Mouse (Mus musculus): ENCODE measurements at regions not wholly inside any gene's neighbourhood (a gene's known extent, or its start where the extent isn't known, plus 50 kb on each side); places are given as distances from the start of the nearest gene placed in this dataset.

DNA sequence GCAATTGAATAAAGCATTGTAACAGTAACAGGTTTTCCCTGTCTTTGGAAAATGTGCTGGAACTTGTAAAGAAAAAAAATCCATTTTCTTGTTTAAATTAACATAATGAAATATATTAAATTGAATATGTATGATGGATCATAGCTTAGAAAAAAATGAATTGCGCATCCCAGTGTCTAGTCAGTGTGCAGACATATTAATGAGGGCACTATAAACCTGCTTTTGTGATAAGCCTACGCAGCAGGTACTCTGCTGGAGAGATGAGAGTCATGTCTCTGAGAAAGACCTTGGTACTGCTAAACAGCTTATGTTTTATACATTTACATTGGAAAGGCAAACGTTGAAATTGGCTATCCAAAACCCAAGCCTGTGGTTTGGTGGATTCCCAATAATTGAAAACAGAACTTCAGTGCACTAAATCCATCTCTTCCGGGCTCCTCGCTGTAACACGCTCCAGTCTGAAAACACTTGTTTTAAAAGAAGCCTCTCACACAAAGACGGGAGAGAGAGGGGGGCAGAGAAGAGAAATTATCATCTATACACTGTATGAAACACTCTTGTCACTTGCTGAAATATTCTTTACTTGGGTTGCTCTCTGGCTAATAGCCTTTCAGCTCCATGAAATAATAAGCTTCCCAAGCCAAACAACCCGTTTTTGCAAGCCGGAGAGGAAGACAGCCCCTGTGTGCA, 223.9 kb upstream of the Fn1 start:
- DNase-seq (ENCODE audit: low spot score in 2 of 2) = no peak
- intact Hi-C loops (cut with DNase I) = no loop called here

DNA sequence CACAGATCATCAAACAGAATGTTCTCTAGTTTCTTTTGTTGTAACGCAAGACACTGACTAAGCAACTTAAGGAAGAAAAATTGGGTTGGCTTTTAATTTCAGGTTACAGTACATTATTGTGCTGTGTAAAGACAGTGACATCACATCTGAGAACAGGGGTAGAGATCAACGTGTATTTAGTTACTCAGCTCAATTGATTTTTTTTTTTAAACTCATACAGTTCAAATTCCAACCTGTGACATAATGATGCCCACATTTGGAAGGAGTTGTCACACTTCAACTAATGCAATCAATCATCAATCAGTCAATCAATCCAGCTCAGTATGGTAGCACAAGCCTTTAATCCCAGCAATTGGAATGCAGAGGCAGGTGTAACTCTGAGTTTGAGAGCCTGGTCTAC, 221.0 kb upstream of the Fn1 start:
- DNase-seq (ENCODE audit: low spot score in 2 of 2) = no peak
- intact Hi-C loops (cut with DNase I) = no loop called here

DNA sequence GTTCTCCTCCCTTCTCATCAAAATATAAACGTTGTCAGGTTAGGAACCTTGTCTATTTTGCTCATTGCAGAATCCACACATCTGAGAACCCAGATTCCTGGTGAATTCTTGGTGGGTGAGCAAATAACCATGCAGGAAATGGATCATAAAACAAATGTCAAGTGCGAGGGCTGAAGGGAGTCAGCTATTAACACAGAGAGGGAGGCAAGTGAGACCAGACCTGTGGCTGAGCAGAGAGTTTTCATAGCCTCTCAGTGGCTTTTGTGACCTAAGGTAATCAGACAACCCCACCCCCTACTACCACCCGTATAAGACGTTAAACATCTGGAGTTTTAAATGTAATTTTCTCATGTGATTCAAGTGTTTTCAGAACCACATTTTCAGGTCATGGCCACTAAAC, 212.7 kb upstream of the Fn1 start:
- DNase-seq (ENCODE audit: low spot score in 2 of 2) = no peak
- intact Hi-C loops (cut with DNase I) = no loop called here

DNA sequence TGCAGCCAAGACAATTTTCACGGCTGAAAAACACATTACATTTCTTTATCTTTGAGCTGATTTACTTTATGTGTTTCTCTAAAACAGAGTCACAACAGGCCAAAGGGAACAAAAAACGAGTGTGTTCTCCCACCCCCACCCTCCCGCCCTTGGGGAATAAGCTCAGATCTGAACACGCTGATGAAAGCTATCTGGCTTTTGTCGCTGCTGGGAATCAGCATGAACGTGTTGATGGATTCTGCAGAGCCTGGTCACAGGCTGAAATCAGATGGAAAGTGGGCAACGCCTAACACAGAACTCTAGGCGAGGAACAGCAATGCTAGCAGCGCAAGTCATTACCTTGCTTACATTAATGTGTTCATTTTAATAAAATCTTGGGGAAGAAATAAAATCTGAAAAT, 211.7 kb upstream of the Fn1 start:
- DNase-seq (ENCODE audit: low spot score in 2 of 2) = no peak
- intact Hi-C loops (cut with DNase I) = no loop called here

DNA sequence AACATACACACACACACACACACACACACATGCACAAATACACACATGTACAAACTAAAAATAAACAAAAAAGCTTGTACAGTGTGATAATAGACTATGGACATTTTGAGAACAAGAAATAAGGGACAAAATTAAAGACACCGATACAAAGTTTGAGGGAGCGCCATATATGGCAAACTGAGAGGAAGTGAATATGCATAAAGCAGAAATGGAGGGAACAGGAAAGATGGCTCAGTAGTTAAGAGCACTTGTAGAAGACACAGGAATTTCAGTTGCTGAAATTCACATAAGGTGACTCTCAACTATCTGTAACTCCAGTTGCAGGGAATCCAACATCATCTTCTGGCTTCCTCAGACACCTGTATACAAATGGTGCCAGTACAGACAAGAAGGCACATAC, 200.2 kb upstream of the Fn1 start:
- DNase-seq (ENCODE audit: low spot score in 2 of 2) = no peak
- intact Hi-C loops (cut with DNase I) = no loop called here

DNA sequence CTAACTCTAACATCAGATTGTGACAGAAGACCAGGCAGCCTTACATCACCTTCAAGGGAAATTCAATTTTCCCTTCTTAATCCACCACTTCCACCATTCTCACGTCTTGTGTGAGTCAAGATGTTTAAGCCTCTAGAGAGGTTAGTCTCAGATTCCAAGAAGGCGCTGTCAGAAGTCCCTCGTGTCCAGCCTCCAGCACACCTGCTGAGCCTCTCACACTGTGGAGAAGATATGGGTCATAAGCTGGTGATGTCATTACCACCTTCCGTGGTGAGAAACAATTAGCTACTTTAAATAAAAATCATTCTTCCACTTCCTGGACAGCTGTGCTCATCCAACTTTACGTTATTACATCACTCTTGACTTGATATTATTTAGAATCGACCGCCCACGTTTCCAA, 198.3 kb upstream of the Fn1 start:
- intact Hi-C loops (cut with DNase I) = no loop called here
- no peak for DNase-seq (ENCODE audit: low spot score in 2 of 2)

DNA sequence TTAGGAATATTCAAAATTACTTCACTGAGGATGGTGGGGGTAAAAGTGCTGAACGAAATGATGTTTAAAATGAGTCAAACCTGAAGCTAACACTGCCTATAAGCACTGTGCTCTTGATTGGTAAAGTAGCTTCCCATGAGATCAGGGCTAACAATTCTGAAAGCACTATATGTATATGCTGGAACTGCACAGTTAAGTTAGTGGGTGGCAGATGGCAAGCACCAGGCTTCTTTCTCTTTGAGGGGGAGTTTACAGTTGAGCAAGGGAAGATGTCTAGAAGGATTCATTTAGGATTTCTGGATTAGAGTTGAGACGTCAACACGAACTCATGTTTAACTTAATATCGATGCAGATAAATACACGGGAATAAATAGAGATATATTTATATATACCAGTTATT, 195.7 kb upstream of the Fn1 start:
- DNase-seq (ENCODE audit: low spot score in 2 of 2) = peak; percentile 13 to 14
- intact Hi-C loops (cut with DNase I) = no loop called here

DNA sequence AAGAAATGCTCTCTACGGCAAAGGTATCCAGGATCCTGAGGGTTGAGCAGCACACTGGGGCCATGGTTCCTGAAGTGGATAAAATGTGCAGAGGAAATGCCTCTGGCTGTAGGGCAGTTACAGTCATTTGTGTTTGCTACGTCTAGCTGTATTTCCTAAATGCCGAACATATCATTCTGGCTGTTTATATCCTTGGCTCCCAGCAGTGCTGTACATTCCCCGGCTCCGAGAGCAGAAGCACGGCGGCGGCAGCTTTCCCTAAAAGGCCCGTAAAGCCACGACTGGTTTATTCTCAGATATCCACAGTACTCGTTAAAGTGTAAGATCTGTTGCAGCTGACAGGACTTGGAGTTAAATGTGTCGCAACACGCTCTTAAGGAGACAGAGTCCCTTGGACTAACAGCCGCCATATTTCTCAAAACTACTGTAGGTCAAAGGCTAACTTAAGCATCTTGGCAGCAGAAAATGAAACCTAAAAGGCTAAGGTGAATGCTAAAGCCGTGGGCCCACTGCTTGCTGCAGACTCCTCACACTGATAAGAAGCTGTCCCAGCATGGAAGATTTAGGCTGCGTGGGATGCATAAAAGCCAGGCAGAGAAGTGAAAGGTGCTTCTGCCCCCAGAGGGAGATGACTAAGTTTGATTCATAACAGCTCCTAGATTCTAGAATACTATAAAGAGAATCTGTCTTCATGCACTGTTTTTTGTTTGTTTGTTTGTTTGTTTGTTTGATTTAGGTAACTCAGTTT, 192.1 kb upstream of the Fn1 start:
- intact Hi-C loops (cut with DNase I) = no loop called here
- DNase-seq (ENCODE audit: low spot score in 2 of 2) = peak; percentile 37 to 38

DNA sequence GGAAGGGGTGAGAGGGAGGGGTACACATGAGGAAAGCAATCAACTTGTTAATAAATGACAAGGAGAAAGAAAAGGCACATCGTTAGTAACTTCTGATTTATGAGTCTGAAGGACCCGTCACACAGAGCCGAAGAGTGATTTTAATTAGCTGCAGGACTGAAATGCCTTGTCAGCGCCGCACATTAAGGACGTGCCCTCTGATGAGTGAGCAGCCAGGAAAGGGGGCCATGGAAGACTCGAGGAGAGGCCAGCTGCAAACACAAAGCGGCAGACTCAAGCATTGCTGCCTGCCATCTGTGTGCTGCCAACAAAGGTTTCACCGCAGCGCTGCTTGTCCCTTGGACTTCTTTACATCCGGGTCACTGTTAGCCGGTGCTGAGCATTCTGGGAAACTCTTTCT, 184.8 kb upstream of the Fn1 start:
- intact Hi-C loops (cut with DNase I) = no loop called here
- DNase-seq (ENCODE audit: low spot score in 2 of 2) = no peak

DNA sequence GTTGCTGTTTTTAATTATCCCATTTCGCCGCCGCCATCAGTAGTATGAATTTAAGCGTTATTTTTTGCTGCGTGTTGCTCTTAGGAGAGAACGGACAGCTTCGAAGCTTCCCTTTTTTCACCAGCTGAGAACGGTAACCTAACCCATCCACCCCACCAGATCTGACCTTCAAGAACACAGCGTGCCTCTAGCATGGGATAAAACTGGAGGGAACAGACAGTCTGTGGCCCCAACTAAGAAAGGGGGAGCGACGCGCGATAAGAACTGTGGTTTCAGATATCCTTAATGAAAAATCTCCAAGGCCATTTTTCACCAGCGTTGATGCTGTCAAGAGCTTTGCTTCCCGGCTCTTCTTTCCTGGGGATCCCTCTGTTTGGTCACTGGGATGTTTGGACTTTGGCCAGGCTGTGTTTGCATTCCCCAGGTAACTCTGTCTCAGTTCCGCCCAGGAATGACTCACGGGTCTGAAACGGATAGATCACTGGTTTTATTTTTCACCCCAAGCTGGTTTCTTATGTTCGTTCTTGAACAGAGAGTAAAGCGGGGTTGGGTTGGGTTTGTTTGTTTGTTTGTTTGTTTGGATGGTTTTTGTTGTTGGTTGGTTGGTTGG, 184.1 kb upstream of the Fn1 start:
- intact Hi-C loops (cut with DNase I) = no loop called here
- DNase-seq (ENCODE audit: low spot score in 2 of 2) = no peak

DNA sequence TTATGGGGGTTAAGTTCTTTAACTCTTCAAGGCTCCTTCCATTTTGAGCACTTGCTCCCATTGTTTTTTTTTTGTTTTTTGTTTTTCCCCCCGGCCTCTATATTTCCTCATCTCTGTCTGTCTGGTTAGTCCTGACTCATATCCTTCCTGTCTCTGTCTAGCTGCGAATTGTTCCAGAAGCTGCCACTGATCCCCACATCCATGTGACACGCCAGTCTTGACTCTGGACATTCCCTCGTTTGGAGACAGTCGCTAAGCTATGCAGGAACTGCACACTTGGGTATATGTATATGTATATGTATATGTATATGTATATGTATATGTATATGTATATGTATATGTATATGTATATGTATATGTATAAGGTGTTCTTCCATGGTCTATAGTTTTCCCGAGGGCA, 177.4 kb upstream of the Fn1 start:
- DNase-seq (ENCODE audit: low spot score in 2 of 2) = no peak
- intact Hi-C loops (cut with DNase I) = no loop called here

DNA sequence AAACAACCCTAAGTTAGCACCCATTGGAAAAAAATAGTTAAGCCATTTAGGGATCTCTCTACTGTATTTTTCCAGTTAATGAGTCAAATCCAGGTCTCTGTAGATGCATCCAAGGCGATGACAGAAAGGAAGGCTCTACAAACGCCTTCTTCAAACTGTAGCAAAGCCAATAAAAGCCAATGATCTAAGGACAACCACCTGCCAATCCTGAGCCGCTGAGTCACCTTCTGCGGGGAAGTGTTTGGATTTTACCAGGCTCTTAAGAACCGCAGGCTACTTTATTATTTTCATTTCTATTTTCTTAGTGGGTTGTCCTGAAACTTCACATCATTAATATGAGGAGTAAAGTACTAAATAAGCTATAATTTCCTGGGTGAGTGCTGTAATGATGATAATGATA, 171.4 kb upstream of the Fn1 start:
- no peak for DNase-seq (ENCODE audit: low spot score in 2 of 2)
- intact Hi-C loops (cut with DNase I) = no loop called here

DNA sequence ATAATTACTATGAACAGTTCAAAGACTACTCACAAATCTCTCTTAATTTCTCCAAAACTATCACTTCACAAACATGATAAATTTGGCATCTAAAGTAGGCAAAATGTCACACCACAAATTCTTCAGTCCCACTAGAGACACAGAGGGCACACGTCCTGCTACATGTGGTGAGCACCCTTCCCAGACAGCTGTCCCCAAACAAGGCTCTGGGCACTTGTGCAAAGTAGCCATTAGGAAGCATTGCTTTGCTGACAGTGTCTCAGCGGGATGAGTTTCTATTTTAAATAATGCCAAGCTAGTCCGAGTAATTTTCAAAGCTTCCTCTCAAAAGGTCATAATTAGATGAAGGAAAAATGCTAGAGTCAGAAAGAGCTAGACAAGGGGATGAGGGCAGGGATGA, 169.1 kb upstream of the Fn1 start:
- DNase-seq (ENCODE audit: low spot score in 2 of 2) = no peak
- intact Hi-C loops (cut with DNase I) = no loop called here

DNA sequence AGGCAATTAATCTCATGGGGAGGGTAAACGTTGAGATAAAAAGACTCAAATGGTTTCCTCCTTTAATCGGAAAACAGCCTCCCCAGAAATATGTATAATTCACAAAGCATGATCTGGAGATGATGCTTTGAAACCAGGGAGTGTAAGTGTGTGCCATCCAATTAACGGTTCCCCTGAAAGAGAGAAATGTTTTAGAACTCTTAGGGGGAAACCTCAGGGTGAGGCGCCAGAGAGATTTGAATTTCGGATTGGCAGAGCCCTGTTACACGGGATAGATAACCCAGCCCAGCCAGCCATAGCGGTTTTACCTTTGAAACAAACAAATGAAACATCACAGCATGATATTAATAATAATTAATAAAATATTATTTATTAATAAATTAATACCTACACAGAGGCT, 168.1 kb upstream of the Fn1 start:
- intact Hi-C loops (cut with DNase I) = no loop called here

DNA sequence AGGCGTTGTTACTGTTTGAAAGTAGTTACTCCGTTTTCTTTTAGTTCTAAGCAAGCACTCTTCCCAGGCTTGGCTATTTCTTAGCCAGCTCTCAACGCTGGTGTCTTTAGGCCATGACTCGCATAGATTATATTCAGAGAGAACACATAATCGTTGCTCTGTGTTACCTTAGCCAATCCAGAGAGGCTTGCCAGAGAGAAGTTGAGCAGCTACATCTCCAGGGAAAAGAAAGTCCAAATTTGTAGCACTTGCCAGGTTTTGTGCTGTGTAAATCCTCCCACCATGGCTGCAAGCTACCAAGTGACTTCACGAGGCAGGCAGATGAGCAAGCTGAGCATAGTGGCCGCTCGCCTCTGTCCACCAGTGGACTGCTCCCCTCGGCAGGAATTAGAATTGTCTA, 163.3 kb upstream of the Fn1 start:
- intact Hi-C loops (cut with DNase I) = no loop called here
- no peak for DNase-seq (ENCODE audit: low spot score in 2 of 2)

More for the DNA sequence above, 168.1 kb upstream of the Fn1 start:
- no peak for DNase-seq (ENCODE audit: low spot score in 2 of 2)

DNA sequence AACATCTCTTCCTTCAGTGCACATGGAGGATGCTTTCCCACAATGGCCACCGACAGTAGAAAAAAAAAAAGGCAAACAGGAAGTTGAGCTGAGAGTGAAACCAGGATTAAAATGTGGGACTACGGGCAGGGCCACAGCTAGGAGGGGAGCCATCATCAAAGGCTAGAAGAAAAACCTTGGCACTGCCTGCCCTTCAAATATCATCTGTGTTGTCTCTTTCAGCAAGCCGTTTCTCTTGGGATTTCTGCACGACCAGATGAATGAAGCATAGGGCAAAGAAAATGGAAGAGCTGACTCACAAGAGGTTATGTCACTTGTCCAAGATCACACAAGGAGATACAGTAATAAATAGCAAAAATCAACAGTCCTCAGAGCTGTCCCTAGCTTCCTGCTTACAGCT, 161.1 kb upstream of the Fn1 start:
- no peak for DNase-seq (ENCODE audit: low spot score in 2 of 2)
- intact Hi-C loops (cut with DNase I) = no loop called here

DNA sequence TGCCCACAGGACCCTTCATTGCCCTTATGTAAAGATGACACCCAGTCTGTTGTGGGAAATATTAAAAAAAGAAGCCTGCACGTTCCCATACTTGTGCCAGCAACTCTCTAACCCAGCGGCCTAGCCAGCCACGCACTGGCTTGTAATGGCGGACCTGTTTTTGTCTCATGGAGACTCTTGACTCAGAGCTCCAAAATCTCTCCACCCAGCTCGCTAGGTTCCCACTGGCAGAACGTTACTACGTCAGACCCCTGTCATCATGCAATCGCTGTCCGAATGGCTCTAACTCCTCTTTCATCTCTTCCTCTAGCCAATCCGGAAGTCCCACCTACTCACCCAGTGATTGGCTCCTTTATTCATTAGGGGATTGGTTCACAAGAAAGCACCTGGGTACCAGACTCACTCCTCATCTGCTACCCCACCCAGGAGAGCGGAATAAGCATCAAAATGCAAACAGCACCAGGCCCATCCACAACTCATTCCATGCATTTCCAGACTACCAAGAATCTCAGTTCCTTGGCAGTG, 159.2 kb upstream of the Fn1 start:
- intact Hi-C loops (cut with DNase I) = no loop called here
- DNase-seq (ENCODE audit: low spot score in 2 of 2) = no peak

DNA sequence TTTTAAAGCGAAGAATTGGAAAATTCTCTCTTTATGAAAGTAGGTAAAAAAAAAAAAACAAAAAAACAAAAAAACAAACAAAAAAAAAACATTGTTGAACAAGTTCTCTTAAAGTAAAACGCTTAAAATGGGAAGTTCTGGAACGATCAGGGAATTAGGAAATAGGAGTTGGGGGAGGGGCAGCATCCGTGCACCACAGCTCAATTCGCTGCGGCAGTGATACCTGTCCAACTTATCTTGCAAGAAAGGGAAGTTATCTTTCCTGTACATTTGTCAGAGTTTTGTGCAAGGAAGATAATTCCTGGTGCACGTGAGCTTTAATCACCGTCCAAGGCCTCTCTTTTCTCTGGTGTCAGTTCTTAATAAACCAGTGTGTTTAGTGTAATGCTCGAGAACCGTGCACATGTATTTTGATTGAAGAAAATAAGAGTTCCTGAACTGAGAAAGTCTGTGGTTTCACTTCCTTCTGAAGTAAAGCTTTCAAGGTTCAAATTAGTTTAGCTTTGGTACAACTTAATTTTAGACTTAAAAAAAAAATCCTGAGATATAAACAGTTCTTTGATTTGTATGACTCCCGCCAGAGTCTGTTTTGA, 158.3 kb upstream of the Fn1 start:
- no peak for DNase-seq (ENCODE audit: low spot score in 2 of 2)
- intact Hi-C loops (cut with DNase I) = no loop called here

DNA sequence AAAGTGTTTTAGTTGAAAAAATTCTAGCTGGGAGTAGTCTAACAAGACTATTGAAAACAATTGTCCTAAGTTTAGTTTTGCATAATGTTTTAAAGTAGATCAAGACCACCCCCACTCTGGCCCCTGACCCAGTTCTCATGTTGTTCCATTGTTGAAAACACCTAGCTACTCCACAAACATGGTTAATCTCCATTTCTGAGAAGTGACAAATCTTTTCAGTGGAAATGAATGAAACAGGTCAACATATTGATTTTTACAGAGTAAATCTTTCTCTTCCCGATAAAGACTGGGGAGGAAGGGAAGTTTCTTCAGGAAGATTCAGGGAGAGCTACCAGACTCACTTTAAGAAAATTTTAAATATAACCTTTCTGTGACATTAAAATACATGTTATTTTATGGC, 155.0 kb upstream of the Fn1 start:
- DNase-seq (ENCODE audit: low spot score in 2 of 2) = no peak
- intact Hi-C loops (cut with DNase I) = no loop called here

DNA sequence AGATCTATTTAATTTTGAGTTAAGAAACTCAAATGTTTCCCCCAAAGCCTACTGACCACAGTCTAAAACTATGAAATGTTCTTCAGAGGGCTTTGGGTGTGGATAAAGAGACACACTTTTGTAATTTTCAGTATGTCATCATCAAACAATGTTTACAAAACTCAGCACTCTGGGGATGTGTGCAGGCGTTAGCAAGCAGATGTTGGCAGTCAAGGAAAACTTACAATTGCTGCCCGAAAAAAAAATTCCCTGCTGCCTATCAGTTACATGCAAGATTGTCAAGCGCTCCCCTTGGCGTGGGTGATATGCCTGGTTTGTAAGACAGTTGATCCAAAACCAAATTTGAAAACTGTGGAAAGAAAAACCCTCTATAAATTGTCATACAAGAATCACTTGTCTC, 154.6 kb upstream of the Fn1 start:
- no peak for DNase-seq (ENCODE audit: low spot score in 2 of 2)
- intact Hi-C loops (cut with DNase I) = no loop called here
